Mouse (Mus musculus) heart, embryonic 16.5 days (tissue): ENCODE results near the gene Myo1h. TPM values are rescaled to one million over a fixed set of nuclear protein-coding genes. Genes with fewer than 3 reads are reported as not detected.

ENCODE experiments used
- ATAC-seq: fragments of 200-750 bp; cut with Nextera tagmentation; replicated peaks from 2 replicates; pipeline ENCODE4 v1.8.0; 2017; ENCODE audit warnings: moderate number of reproducible peaks; ENCODE audit not compliant: insufficient read depth, low FRiP score; ENCODE audit errors: extremely low read depth
- H3K27ac ChIP-seq: fragments of 300-500 bp; sonication (generic); 2 replicates; pipeline ENCODE4 v1.5.1; 2014; ENCODE audit warnings: mild to moderate bottlenecking, low read length, control low read depth, moderate library complexity
- H3K27me3 ChIP-seq: fragments of 300-500 bp; sonication (generic); 2 replicates; pipeline ENCODE4 v1.6.1; 2014; ENCODE audit warnings: low read length, mixed read lengths; ENCODE audit not compliant: control insufficient read depth, insufficient read depth
- H3K36me3 ChIP-seq: fragments of 300-500 bp; sonication (generic); 2 replicates; pipeline ENCODE4 v1.6.1; 2014; ENCODE audit not compliant: control insufficient read depth, insufficient read depth
- H3K4me1 ChIP-seq: fragments of 300-500 bp; sonication (generic); 2 replicates; pipeline ENCODE4 v1.6.1; 2014; ENCODE audit warnings: low read length, mixed read lengths; ENCODE audit not compliant: control insufficient read depth, insufficient read depth
- H3K4me2 ChIP-seq: fragments of 300-500 bp; sonication (generic); 2 replicates; pipeline ENCODE4 v1.6.1; 2014; ENCODE audit warnings: low read depth, mild to moderate bottlenecking, control low read depth, low read length
- H3K4me3 ChIP-seq: fragments of 300-500 bp; sonication (generic); 2 replicates; pipeline ENCODE4 v1.5.1; 2014; ENCODE audit warnings: mild to moderate bottlenecking, control low read depth, low read length
- H3K9ac ChIP-seq: fragments of 300-500 bp; sonication (generic); 2 replicates; pipeline ENCODE4 v1.6.1; 2014; ENCODE audit warnings: low read length, control low read depth
- H3K9me3 ChIP-seq: fragments of 300-500 bp; sonication (generic); replicated peaks from 2 replicates; pipeline ENCODE4 v1.6.1; 2016; ENCODE audit warnings: low read length; ENCODE audit not compliant: control insufficient read depth
- WGBS: fragments of 180-500 bp; shearing (Covaris S2); extraction: QIAGEN DNeasy Blood & Tissue Kit; methylation state at CpG from one replicate; pipeline ENCODE4 v1.1.7; 2014; 5-methylcytosine and 5-hydroxymethylcytosine counted together
- polyA plus RNA-seq: library from polyadenylated mRNA; unstranded; fragments of >200 nt; fragmentation: Nextera tagmentation; extraction: Ambion mirVana; gene quantifications from 2 replicates; pipeline ENCODE4 v1.2.1, GENCODE M21; 2015

The Myo1h gene
- polyA plus RNA-seq, 1 experiment from 2014 or later = 2.7 TPM

DNA sequence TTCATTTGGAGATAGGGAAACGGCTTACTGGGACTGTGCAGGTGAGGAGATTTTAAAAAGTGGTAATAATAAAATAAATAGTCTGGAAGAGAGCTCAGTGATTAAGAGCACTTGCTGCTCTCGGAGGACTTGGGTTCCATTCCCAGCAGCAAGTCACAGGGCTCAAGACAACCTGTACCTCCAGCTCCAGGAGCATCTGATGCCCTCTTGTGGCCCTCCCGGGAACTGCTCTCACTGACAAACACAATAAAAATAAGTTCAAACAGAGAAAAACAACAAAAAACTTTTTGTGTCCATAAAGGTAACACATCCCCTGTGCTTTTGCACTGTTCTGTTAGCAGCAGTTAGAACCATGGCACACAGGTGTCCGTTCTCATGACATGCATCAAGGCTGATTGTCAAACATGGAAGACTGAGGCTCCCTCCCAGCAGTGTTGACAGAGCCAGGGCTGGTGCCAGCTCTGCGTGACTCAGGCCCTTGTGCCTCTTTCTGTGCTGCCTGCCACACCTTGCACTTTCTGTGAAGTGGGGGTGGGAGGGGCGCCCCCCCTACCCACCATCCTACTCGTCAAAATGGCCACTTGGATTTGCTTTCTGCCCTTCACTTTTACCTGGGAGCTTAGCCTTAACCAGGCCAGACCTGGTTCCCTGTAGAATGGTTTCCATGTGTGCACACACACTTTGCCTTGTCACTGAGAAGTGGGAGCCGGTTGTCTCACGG is 94.4 kb downstream of the Myo1h start:
- Histone ChIP-seq H3K9ac (no peak overlapping the region), H3K4me1 (peaks cover 23% of the 10 kb centered on the region), H3K27ac (no peak overlapping the region), H3K36me3 (peaks cover 22% of the 10 kb centered on the region), H3K4me2 (no peak overlapping the region), H3K9me3 (no peaks in the 10 kb centered on the region), H3K4me3 (no peak overlapping the region), H3K27me3 (no peaks in the 10 kb centered on the region)
- no peak for ATAC-seq
- 73% methylated on average over 9 of the region's 9 CpGs for WGBS

DNA sequence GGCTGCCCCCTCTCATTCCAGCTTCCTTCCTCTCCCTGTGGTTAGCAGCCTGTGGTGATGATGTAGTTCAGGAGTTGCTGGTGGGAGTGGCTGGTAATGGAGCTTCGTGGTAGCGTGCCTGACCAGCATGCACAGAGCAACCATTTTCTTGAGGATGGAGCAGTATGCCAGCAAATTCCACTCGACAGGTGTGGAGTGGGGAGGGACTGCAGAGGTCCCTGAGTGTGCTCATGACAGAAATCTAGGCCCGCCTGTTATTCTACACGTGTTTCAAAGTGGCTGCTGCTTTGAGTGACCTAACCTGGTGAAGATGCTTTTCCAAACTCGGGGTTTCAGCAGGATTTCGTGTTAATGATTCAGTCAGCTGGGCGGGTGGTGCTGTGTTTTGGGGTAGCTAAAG is 95.5 kb downstream of the Myo1h start:
- Histone ChIP-seq H3K36me3 (peaks cover 33% of the 10 kb centered on the region), H3K9ac (no peak overlapping the region), H3K27ac (no peak overlapping the region), H3K9me3 (no peaks in the 10 kb centered on the region), H3K4me2 (no peak overlapping the region), H3K4me1 (peaks cover 13% of the 10 kb centered on the region), H3K27me3 (no peaks in the 10 kb centered on the region), H3K4me3 (no peak overlapping the region)
- no peak for ATAC-seq
- 86% methylated on average over 8 of the region's 8 CpGs for WGBS

DNA sequence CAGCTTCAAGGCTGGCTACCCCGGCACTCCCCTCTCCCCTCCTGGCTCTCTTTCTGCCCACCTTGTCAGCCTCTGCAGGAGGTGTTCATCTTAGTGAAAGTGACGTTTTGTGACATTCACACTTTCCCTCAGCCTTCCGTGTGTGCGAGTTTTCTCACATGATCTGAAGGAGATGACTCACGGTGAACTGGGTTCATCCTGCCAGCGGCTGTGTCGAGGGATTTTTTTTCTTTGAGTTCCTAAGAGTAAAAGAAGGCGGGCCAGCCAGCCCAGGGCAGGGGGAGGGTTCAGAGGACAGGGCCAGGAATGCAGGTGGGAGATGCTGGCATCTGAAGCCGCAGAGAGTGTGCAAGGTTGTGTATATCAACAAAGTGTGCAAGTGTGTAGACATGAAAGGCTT is 104.2 kb downstream of the Myo1h start:
- 71% methylated on average over 9 of the region's 9 CpGs for WGBS
- no peak overlapping the region for H3K4me3 ChIP-seq
- no peak for ATAC-seq
- H3K36me3 ChIP-seq = peaks cover 56% of the 10 kb centered on the region
- H3K4me2 ChIP-seq = no peak overlapping the region
- H3K9ac ChIP-seq = no peak overlapping the region
- no peaks in the 10 kb centered on the region for H3K9me3 ChIP-seq
- H3K4me1 ChIP-seq = no peaks in the 10 kb centered on the region
- no peaks in the 10 kb centered on the region for H3K27me3 ChIP-seq
- peak overlapping the region; percentile 44 for H3K27ac ChIP-seq

DNA sequence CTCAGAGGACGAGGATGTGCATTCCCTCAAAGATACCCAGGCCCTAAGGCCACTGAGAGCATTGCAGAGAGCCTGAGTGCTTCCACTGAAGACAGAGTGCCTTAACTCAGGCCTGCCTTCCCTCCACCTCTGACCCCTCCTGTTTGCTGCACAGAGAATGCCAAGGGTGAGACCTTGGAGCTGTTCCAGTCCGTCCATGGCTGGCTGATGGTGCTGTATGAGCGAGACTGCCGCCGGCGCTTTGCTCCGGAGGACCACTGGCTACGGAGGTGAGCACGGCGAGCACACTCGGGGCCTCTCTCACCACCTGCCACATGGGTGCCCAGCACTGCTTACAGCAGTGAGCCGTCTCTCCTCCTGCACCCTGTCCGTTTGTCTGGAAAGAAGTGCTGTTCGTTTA is 117.6 kb downstream of the Myo1h start:
- no peak overlapping the region for H3K27ac ChIP-seq
- peaks cover 86% of the 10 kb centered on the region for H3K36me3 ChIP-seq
- 91% methylated on average over 14 of the region's 14 CpGs for WGBS
- no peak for ATAC-seq
- H3K9me3 ChIP-seq = no peaks in the 10 kb centered on the region
- H3K4me3 ChIP-seq = no peak overlapping the region
- no peak overlapping the region for H3K4me2 ChIP-seq
- H3K9ac ChIP-seq = no peak overlapping the region
- H3K4me1 ChIP-seq = no peaks in the 10 kb centered on the region
- no peaks in the 10 kb centered on the region for H3K27me3 ChIP-seq

DNA sequence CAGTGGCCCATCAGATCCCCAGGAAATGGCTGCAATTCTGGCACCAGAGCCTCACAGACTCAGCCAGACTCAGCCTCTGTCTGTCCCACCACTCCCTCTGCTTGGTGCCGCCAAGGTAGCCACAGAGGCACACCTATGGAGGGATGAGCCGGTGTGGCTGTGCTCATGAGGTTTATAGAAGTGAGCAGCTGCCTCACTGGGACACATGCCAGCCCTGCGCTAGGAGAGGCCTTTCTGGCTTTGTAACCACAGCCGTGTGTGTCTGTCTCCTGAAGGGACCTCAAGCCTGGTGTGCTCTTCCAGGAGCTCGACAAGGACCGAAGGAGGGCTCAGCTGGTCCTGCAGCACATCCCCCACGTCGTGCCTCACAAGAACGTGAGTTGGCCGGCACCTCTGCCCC is 118.3 kb downstream of the Myo1h start:
- Histone ChIP-seq H3K27me3 (no peaks in the 10 kb centered on the region), H3K27ac (no peak overlapping the region), H3K9ac (no peak overlapping the region), H3K4me1 (no peaks in the 10 kb centered on the region; the same call in 1 of the 2 replicates), H3K36me3 (peaks cover 88% of the 10 kb centered on the region), H3K9me3 (no peaks in the 10 kb centered on the region), H3K4me3 (no peak overlapping the region), H3K4me2 (no peak overlapping the region)
- no peak for ATAC-seq
- WGBS = 81% methylated on average over 10 of the region's 10 CpGs

DNA sequence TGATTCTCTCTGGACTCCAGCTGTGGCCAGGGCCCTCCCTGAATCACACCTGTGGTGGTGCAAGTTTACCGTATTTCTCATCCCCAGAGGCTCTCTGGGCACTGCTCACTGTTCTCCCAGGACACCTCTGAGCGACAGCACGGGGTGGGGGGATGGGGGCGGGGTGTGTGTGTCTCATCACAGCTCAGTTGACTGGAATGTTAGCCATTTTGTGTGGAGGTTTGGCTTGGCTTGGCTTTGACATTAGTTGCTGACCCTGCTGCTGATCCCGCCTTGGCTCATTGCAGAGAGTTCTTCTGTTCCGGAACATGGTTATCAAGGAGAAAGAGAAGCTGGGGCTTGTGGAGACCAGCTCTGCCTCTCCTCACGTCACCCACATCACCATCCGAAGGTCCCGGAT is 118.8 kb downstream of the Myo1h start:
- peaks cover 3% of the 10 kb centered on the region; the same call in 1 of the 2 replicates for H3K4me1 ChIP-seq
- H3K4me2 ChIP-seq = no peak overlapping the region
- H3K9me3 ChIP-seq = no peaks in the 10 kb centered on the region
- ATAC-seq = no peak
- no peaks in the 10 kb centered on the region for H3K27me3 ChIP-seq
- 82% methylated on average over 9 of the region's 9 CpGs for WGBS
- peaks cover 89% of the 10 kb centered on the region for H3K36me3 ChIP-seq
- H3K9ac ChIP-seq = no peak overlapping the region
- no peak overlapping the region for H3K4me3 ChIP-seq
- H3K27ac ChIP-seq = no peak overlapping the region

DNA sequence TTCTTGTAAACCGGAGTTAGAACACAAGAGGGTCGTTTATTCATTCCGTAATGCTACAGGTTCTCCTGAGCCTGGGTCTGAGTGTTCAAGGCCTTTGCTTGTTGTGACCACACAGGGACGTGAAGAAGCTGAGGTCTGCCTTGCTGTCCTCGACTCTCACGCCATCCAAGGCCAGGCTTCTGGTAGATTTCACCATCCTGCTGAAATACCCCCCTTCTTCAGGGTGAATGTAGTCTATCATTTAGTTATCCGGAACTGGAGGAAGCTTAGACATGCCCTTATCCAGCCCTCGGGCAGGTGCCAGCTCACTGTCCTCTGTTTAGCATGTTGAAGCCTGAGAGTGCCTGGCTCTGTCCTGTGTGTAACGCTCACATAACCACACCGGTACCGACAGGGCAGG is 119.9 kb downstream of the Myo1h start:
- Histone ChIP-seq H3K4me2 (no peak overlapping the region), H3K9ac (no peak overlapping the region), H3K4me1 (peaks cover 13% of the 10 kb centered on the region), H3K4me3 (no peak overlapping the region), H3K36me3 (peaks cover 84% of the 10 kb centered on the region), H3K27me3 (no peaks in the 10 kb centered on the region), H3K27ac (no peak overlapping the region), H3K9me3 (no peaks in the 10 kb centered on the region)
- WGBS = 91% methylated on average over 11 of the region's 11 CpGs
- ATAC-seq = no peak

DNA sequence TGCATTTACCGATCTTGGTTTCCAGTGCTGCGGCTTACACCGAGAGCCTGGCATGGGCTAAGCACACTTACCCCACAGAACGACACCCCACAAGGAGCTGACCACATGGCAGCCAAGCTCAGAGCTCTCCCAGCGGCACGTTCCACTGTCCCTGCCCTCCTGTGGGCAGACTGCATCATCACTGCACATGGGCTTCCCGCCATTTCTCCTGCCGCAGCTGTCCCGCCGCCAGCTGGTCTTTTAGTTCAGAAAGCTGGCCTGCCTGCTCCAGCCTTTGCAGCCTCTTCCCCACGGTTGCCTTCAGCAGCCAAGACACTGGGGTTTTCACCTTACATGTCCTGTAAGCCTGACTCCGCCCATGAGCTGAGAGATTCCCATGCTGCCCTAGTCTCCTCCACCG is 121.5 kb downstream of the Myo1h start:
- no peak for ATAC-seq
- Histone ChIP-seq H3K27me3 (no peaks in the 10 kb centered on the region), H3K4me3 (no peak overlapping the region), H3K4me2 (no peak overlapping the region), H3K9ac (no peak overlapping the region), H3K27ac (no peak overlapping the region), H3K9me3 (no peaks in the 10 kb centered on the region), H3K36me3 (peaks cover 85% of the 10 kb centered on the region), H3K4me1 (peaks cover 13% of the 10 kb centered on the region)
- 84% methylated on average over 13 of the region's 13 CpGs for WGBS

DNA sequence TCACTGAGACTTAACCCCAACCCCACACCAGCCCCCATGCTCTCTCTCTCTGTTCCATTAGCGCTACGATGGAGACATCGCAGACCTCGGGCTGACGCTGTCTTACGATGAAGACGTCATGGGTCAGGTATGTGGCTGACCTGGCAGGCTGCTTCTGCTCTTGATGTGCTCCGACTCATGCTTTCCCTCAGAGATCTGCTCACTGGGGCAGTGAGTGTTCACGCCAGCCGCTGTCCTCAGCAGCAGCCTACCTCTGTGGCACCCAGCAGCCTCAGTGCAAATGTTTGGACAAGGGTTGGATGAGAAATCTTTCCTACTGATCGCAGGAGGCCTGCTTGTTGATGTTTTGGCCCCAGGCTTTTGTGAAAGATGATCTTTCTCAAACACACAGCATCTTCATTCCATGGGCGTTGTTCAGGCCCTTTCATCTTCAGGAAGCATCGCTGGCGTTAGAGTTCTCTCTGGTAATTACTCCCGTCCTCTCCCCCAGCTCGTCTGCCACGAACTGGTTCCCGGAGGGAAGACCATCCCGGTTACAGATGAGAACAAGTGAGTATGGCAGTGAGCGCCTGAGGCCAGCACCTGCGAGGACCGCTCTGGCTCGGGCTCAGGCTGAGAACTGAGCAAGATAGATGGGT is 123.5 kb downstream of the Myo1h start:
- Histone ChIP-seq H3K4me1 (peaks cover 13% of the 10 kb centered on the region), H3K9me3 (no peaks in the 10 kb centered on the region), H3K36me3 (peaks cover 86% of the 10 kb centered on the region), H3K4me3 (no peak overlapping the region), H3K27me3 (no peaks in the 10 kb centered on the region), H3K9ac (no peak overlapping the region), H3K4me2 (no peak overlapping the region), H3K27ac (peak overlapping the region; percentile 13; the same call in 1 of the 2 replicates)
- ATAC-seq = no peak
- 59% methylated on average over 23 of the region's 23 CpGs for WGBS
